Mouse (Mus musculus) megakaryocyte, embryonic 14.5 days (primary cell): Measurements from ENCODE around the gene Stk11ip. TPM values are rescaled to one million over a fixed set of nuclear protein-coding genes. Genes with fewer than 3 reads are reported as not detected.

ENCODE experiments used
- H3K27me3 ChIP-seq: replicated peaks from 2 replicates; pipeline ENCODE3; 2012; ENCODE audit warnings: inconsistent platforms
- H3K36me3 ChIP-seq: replicated peaks from 2 replicates; pipeline ENCODE3; 2012; ENCODE audit warnings: low read length, inconsistent platforms, mixed read lengths
- H3K4me1 ChIP-seq: 2 replicates; pipeline ENCODE4 v1.6.1; 2012; ENCODE audit warnings: inconsistent platforms
- H3K4me3 ChIP-seq: replicated peaks from 2 replicates; pipeline ENCODE3; 2012; ENCODE audit warnings: moderate library complexity, mild to moderate bottlenecking, inconsistent platforms
- H3K9me3 ChIP-seq: 2 replicates; pipeline ENCODE4 v1.6.1; 2012; ENCODE audit warnings: inconsistent platforms
- FLI1 ChIP-seq: IDR thresholded peaks from 2 replicates; pipeline ENCODE4 v1.6.1; 2012; ENCODE audit warnings: low read length, inconsistent platforms, mixed read lengths
- GATA1 ChIP-seq: IDR thresholded peaks from 3 replicates; pipeline ENCODE4 v1.6.1; 2012; ENCODE audit warnings: mixed read lengths, low read length, inconsistent platforms, borderline replicate concordance
- polyA plus RNA-seq: library from polyadenylated mRNA; stranded (reverse); fragments of >175 nt; gene quantifications from 2 replicates; pipeline ENCODE4 v1.2.3, GENCODE M21; 2012; ENCODE audit warnings: low replicate concordance; ENCODE audit not compliant: insufficient read depth

The Stk11ip gene
- polyA plus RNA-seq, 1 experiment = 52.7 TPM

- no peaks in the 10 kb centered on the region for H3K9me3 ChIP-seq
- peaks cover 11% of the 10 kb centered on the region for H3K27me3 ChIP-seq
- TF ChIP-seq GATA1 (no peak), FLI1 (no peak)
- no peaks in the 10 kb centered on the region for H3K36me3 ChIP-seq
- H3K4me3 ChIP-seq = no peak overlapping the region
- peaks cover 11% of the 10 kb centered on the region for H3K4me1 ChIP-seq
These were observed 60.8 kb downstream of the Stk11ip start for GRCm38 (mm10) chr1:75581936-75582624.

GRCm38 (mm10) chr1:75582625-75582956 lies 61.3 kb downstream of the Stk11ip start:
- H3K4me1 ChIP-seq = peaks cover 11% of the 10 kb centered on the region
- no peak overlapping the region for H3K4me3 ChIP-seq
- peaks cover 11% of the 10 kb centered on the region for H3K27me3 ChIP-seq
- H3K36me3 ChIP-seq = no peaks in the 10 kb centered on the region
- TF ChIP-seq GATA1 = no peak
- TF ChIP-seq FLI1 = no peak
- no peaks in the 10 kb centered on the region for H3K9me3 ChIP-seq

GRCm38 (mm10) chr1:75583034-75583433 lies 61.7 kb downstream of the Stk11ip start:
- Histone ChIP-seq H3K4me1 (peaks cover 11% of the 10 kb centered on the region), H3K27me3 (peaks cover 13% of the 10 kb centered on the region), H3K9me3 (no peaks in the 10 kb centered on the region), H3K36me3 (no peaks in the 10 kb centered on the region), H3K4me3 (no peak overlapping the region)
- TF ChIP-seq FLI1 (no peak), GATA1 (no peak)

- Histone ChIP-seq H3K9me3 (no peaks in the 10 kb centered on the region), H3K4me3 (no peak overlapping the region), H3K36me3 (no peaks in the 10 kb centered on the region), H3K4me1 (no peaks in the 10 kb centered on the region), H3K27me3 (peaks cover 20% of the 10 kb centered on the region)
- TF ChIP-seq GATA1 (no peak), FLI1 (no peak)
These were observed 65.5 kb downstream of the Stk11ip start for GRCm38 (mm10) chr1:75586791-75587190.

Other genes starting within 250 kb of the Stk11ip start
- gene Resp18, start 243.1 kb upstream of the Stk11ip start, polyA plus RNA-seq = 0.26 TPM in 1 of 2 replicates, not detected in the other
- 165 and 178 TPM in 2 replicates for gene Dnpep, start 203.5 kb upstream of the Stk11ip start, polyA plus RNA-seq
- gene Des, start 161.2 kb upstream of the Stk11ip start, polyA plus RNA-seq = 0.11 TPM in 1 of 2 replicates, not detected in the other
- 48.7 TPM in 1 of 2 replicates, not detected in the other for gene Speg, start 146.2 kb upstream of the Stk11ip start, polyA plus RNA-seq
- gene Gmppa, start 85.6 kb upstream of the Stk11ip start, polyA plus RNA-seq = 234 and 693 TPM in 2 replicates
- gene Asic4, start 71.1 kb upstream of the Stk11ip start, polyA plus RNA-seq = 0.13 TPM in 1 of 2 replicates, not detected in the other
- 9.2 and 30.3 TPM in 2 replicates for gene Chpf, start 42.2 kb upstream of the Stk11ip start, polyA plus RNA-seq
- 1.7 TPM in 1 of 2 replicates, not detected in the other for gene Tmem198, start 42.0 kb upstream of the Stk11ip start, polyA plus RNA-seq
- 8.6 and 12.9 TPM in 2 replicates for gene Obsl1, start 15.1 kb upstream of the Stk11ip start, polyA plus RNA-seq
- 2.3 and 2.4 TPM in 2 replicates for gene Inha, start 14.5 kb upstream of the Stk11ip start, polyA plus RNA-seq
- gene Slc4a3, start 24.7 kb downstream of the Stk11ip start, polyA plus RNA-seq = 1.9 TPM in 1 of 2 replicates, not detected in the other